Comparison of ENCODE assay signal across 36 mouse cellular contexts in the genomic region with DNA sequence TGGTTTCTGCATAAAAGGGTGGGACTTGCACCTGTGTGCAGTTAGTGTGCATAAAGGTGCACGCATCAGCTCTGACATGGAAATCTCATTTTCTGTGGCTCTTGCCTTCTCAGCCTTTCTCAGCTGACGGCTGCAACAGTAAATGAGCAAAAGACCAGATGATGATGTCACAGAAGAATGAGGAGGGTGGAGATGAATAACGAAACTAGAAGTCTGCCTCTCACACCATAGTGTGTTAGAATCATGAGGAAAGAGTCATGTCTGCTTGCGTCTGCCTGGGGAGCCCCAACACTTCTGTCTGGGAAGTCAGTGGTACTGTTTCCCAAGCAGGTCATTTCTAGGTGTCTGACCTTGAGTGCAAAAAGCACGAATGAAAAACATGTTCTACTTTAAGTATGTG. TPM values are rescaled to one million over a fixed set of nuclear protein-coding genes. Genes with fewer than 3 reads are reported as not detected.
DNase-seq lines count a peak whose midpoint lies in the region; ATAC-seq lines count a peak whose summit lies in the region.
"Had no signal": no experiment of that assay in that cellular context is flagged by ENCODE, and none has a peak within 500 bp of the region (broad histone marks: within the 10 kb centered on the region; RNA-seq: fewer than 3 reads in every experiment).

No protein-coding gene starts in this region.

- no peak overlapping the region for H3K27ac ChIP-seq in heart, embryonic 10.5 days
- H3K27ac ChIP-seq: forebrain, embryonic 10.5 days; forebrain, embryonic 13.5 days; heart, embryonic 13.5 days; hindbrain, embryonic 14.5 days; hindbrain, postnatal 0 days; intestine, embryonic 15.5 days had no signal

- H3K4me3 ChIP-seq in heart, embryonic 10.5 days = no peak overlapping the region
- H3K4me3 ChIP-seq: forebrain, embryonic 10.5 days; forebrain, embryonic 13.5 days; heart, embryonic 13.5 days; intestine, embryonic 15.5 days had no signal

- H3K9me3 ChIP-seq in heart, embryonic 10.5 days = no peaks in the 10 kb centered on the region
- H3K9me3 ChIP-seq: forebrain, embryonic 10.5 days; forebrain, embryonic 13.5 days; heart, embryonic 13.5 days; intestine, embryonic 15.5 days had no signal

- WGBS in heart, embryonic 10.5 days = 80% methylated on average over 5 of the region's 5 CpGs

- H3K27me3 ChIP-seq in heart, embryonic 10.5 days (ENCODE audit: insufficient read depth, poor library complexity, severe bottlenecking) = no peaks in the 10 kb centered on the region
- H3K27me3 ChIP-seq: forebrain, embryonic 13.5 days; heart, embryonic 13.5 days; intestine, embryonic 15.5 days had no signal

- H3K4me1 ChIP-seq in heart, embryonic 10.5 days = peaks cover 10% of the 10 kb centered on the region; the same call in 1 of the 2 replicates
- H3K4me1 ChIP-seq: intestine, embryonic 15.5 days had no signal

- H3K36me3 ChIP-seq in heart, embryonic 10.5 days = no peaks in the 10 kb centered on the region; the same call in 1 of the 2 replicates
- H3K36me3 ChIP-seq: intestine, embryonic 15.5 days had no signal

- DNase-seq in CD4-positive, CD25-positive, alpha-beta regulatory T cell, adult 2 months (ENCODE audit: low read depth, low spot score) = peak; percentile 58
- no peak for DNase-seq in cerebellum, adult 18-20 months
- DNase-seq in adrenal gland, postnatal 10 days = no peak
- no peak for DNase-seq in heart, embryonic 10.5 days (ENCODE audit: low spot score)
- DNase-seq in heart, adult 11 months = no peak
- DNase-seq: adrenal gland, adult 8-10 months; B cell, adult 2 months; cerebellum, adult 11 months; cerebellum, adult 8-10 months; cerebellum, postnatal 10 days; cerebellum, postnatal 36 days; embryo, embryonic 11 days; gastrocnemius, postnatal 10 days; gastrocnemius, postnatal 36 days; heart, postnatal 14 days; heart, postnatal 4 days; kidney, adult 11 months had no signal

- ATAC-seq in activated CD4-positive, CD25-positive, alpha-beta regulatory T cell, adult 4 months = peak; percentile 75
- peak; percentile 61 for ATAC-seq in megakaryocyte, adult 5-6 weeks (ENCODE audit: poor library complexity, severe bottlenecking)
- ATAC-seq: forebrain, embryonic 13.5 days; forebrain, embryonic 16.5 days; hindbrain, postnatal 0 days; intestine, embryonic 15.5 days had no signal

RNA-seq across cellular contexts. Expression of gene 4930595D18Rik, which starts 2.4 kb away (rescaled TPM):
- 1 to 10 TPM in 1 of 2 experiments, not detected in 1; 2.8 TPM for polyA plus RNA-seq in activated CD4-positive, CD25-positive, alpha-beta regulatory T cell, adult 4 months (2017; shearing (Covaris generic))
- not detected in 2 replicates for total RNA-seq in megakaryocyte, adult 5-6 weeks (2015)
- not detected in 2 replicates for total RNA-seq in megakaryocyte, adult 5-6 weeks (2017)
- total RNA-seq in adrenal gland, postnatal 10 days (2021) = not detected
- polyA plus RNA-seq in heart, embryonic 10.5 days (2016; fragmentation: Nextera tagmentation; extraction: Ambion mirVana) = not detected in 2 replicates
- total RNA-seq: adrenal gland, adult 8-10 months; adrenal gland, postnatal 4 days; gastrocnemius, adult 18-20 months; gastrocnemius, postnatal 36 days; granulocyte monocyte progenitor cell, adult 5-6 weeks; heart, adult 8-10 months; heart, postnatal 14 days; heart, postnatal 4 days; hindbrain, postnatal 0 days; MEL had no signal
- polyA plus RNA-seq: cortical plate, adult 2 months; embryonic facial prominence, embryonic 11.5 days; embryonic facial prominence, embryonic 14.5 days; forebrain, embryonic 10.5 days; forebrain, embryonic 16.5 days; heart, embryonic 13.5 days; heart, embryonic 16.5 days; hindbrain, embryonic 11.5 days; hindbrain, embryonic 14.5 days; hindbrain, postnatal 0 days; intestine, embryonic 15.5 days had no signal

RNA-seq across cellular contexts. Expression of gene Traf3, which starts 15.7 kb away (rescaled TPM):
- polyA plus RNA-seq in activated CD4-positive, CD25-positive, alpha-beta regulatory T cell, adult 4 months (2017; shearing (Covaris generic)) = 10 to 100 TPM; 14.4 to 15.5 TPM
- total RNA-seq in megakaryocyte, adult 5-6 weeks (2015) = 9.9 and 13.9 TPM in 2 replicates
- 18.0 and 21.2 TPM in 2 replicates for total RNA-seq in megakaryocyte, adult 5-6 weeks (2017)
- total RNA-seq in adrenal gland, postnatal 10 days (2021) = 10 to 100 TPM; 17.9 to 22.5 TPM
- polyA plus RNA-seq in heart, embryonic 10.5 days (2016; fragmentation: Nextera tagmentation; extraction: Ambion mirVana) = 6.9 and 7.2 TPM in 2 replicates
